In genomic region chr6:4187683-4188082, GRCm38 (mm10) we compare ENCODE assay signal across 22 mouse cellular contexts.
A peak's percentile ranks its signal among the peaks of the same experiment; 100 is the strongest.
DNase-seq lines count a peak whose midpoint lies in the region; ATAC-seq and TF ChIP-seq lines count a peak whose summit lies in the region.
"Had no signal": no experiment of that assay in that cellular context is flagged by ENCODE, and none has a peak within 500 bp of the region (broad histone marks: within the 10 kb centered on the region; RNA-seq: fewer than 3 reads in every experiment).

No protein-coding gene starts in this region.

- no peak overlapping the region for H3K9ac ChIP-seq in heart, adult 2 months (ENCODE audit: low read depth, low read length)
- no peak overlapping the region for H3K9ac ChIP-seq in lung, postnatal 0 days (replicated peaks; ENCODE audit: low read depth)
- H3K9ac ChIP-seq: forebrain, embryonic 15.5 days; liver, postnatal 0 days had no signal

- no peak for TF ChIP-seq POLR2A in heart, adult 2 months (IDR thresholded peaks at IDR 0.05; ENCODE audit: insufficient read depth, low read depth, low read length)
- no peak for TF ChIP-seq POLR2A in kidney, adult 2 months (IDR thresholded peaks at IDR 0.05; ENCODE audit: low read depth, low read length)

- H3K4me1 ChIP-seq in heart, adult 2 months (ENCODE audit: control insufficient read depth, insufficient read depth, low read length): no peaks in the 10 kb centered on the region; the same call in 1 of the 2 replicates
- H3K4me1 ChIP-seq in kidney, adult 2 months (ENCODE audit: control insufficient read depth, insufficient read depth, low read length): no peaks in the 10 kb centered on the region
- no peaks in the 10 kb centered on the region for H3K4me1 ChIP-seq in lung, postnatal 0 days (ENCODE audit: insufficient read depth, low read depth, low read length)
- H3K4me1 ChIP-seq in embryonic facial prominence, embryonic 10.5 days: no peaks in the 10 kb centered on the region
- H3K4me1 ChIP-seq: forebrain, embryonic 15.5 days; limb, embryonic 10.5 days had no signal

- H3K27ac ChIP-seq in heart, adult 2 months: no peak overlapping the region
- no peak overlapping the region for H3K27ac ChIP-seq in kidney, adult 2 months (ENCODE audit: insufficient read depth, low read depth, low read length)
- H3K27ac ChIP-seq in lung, postnatal 0 days (ENCODE audit: low read length): no peak overlapping the region
- no peak overlapping the region for H3K27ac ChIP-seq in embryonic facial prominence, embryonic 10.5 days (replicated peaks)
- H3K27ac ChIP-seq: forebrain, embryonic 15.5 days; limb, embryonic 10.5 days had no signal

- no peak for TF ChIP-seq EP300 in heart, adult 2 months (IDR thresholded peaks at IDR 0.05; ENCODE audit: insufficient read depth, low read depth, low read length)
- TF ChIP-seq EP300 in lung, postnatal 0 days (IDR thresholded peaks at IDR 0.05): no peak

- no peak overlapping the region for H3K4me3 ChIP-seq in heart, adult 2 months
- H3K4me3 ChIP-seq in kidney, adult 2 months (ENCODE audit: insufficient read depth, low read depth, low read length): no peak overlapping the region
- H3K4me3 ChIP-seq in lung, postnatal 0 days (ENCODE audit: low read depth, low read length): no peak overlapping the region
- H3K4me3 ChIP-seq in embryonic facial prominence, embryonic 10.5 days: no peak overlapping the region
- H3K4me3 ChIP-seq: forebrain, embryonic 15.5 days; limb, embryonic 10.5 days had no signal

- no peaks in the 10 kb centered on the region for H3K27me3 ChIP-seq in heart, adult 2 months (ENCODE audit: control insufficient read depth, insufficient read depth, low read length)
- H3K27me3 ChIP-seq in kidney, adult 2 months (replicated peaks; ENCODE audit: control insufficient read depth, insufficient read depth, low read length): no peaks in the 10 kb centered on the region
- no peaks in the 10 kb centered on the region for H3K27me3 ChIP-seq in lung, postnatal 0 days (replicated peaks; ENCODE audit: insufficient read depth, low read length)
- no peaks in the 10 kb centered on the region for H3K27me3 ChIP-seq in embryonic facial prominence, embryonic 10.5 days (replicated peaks; ENCODE audit: low read depth, poor library complexity, severe bottlenecking)
- H3K27me3 ChIP-seq: forebrain, embryonic 15.5 days had no signal

- DNase-seq in heart, adult 2 months: no peak
- no peak for DNase-seq in heart, postnatal 36 days
- DNase-seq in kidney, adult 2 months: no peak
- no peak for DNase-seq in kidney, adult 9 months
- DNase-seq in lung, postnatal 0 days (ENCODE audit: low spot score): no peak
- DNase-seq in lung, postnatal 25 days (ENCODE audit: low spot score): no peak
- DNase-seq in brain, adult 2 months (ENCODE audit: low read depth, low spot score): peak; percentile 24
- no peak for DNase-seq in embryonic facial prominence, embryonic 10.5 days (ENCODE audit: low spot score)
- DNase-seq: adrenal gland, postnatal 36 days; cerebellum, adult 11 months; cerebellum, adult 9-11 months; gastrocnemius, postnatal 10 days; heart, adult 11 months; kidney, adult 8-10 months; layer of hippocampus, adult 9-11 months; liver, postnatal 0 days had no signal

- H3K4me2 ChIP-seq in lung, postnatal 0 days (replicated peaks; ENCODE audit: low read depth, low read length): no peak overlapping the region
- H3K4me2 ChIP-seq: forebrain, embryonic 15.5 days; liver, embryonic 11.5 days; midbrain, embryonic 11.5 days had no signal

- intact Hi-C loops in heart, adult 2 months (cut with DNase I): loop anchor here (10.0 kb wide), 1 partner anchor 273 kb away; no protein-coding TSS in a partner anchor
- intact Hi-C loops in heart, postnatal 36 days (cut with DNase I): loop anchor here (2.0 kb wide), 1 partner anchor 275 kb away; no protein-coding TSS in a partner anchor

- no peaks in the 10 kb centered on the region for H3K36me3 ChIP-seq in heart, adult 2 months (ENCODE audit: control insufficient read depth, insufficient read depth, low read length)
- no peaks in the 10 kb centered on the region for H3K36me3 ChIP-seq in kidney, adult 2 months (ENCODE audit: control insufficient read depth, insufficient read depth, low read length)
- H3K36me3 ChIP-seq in lung, postnatal 0 days (ENCODE audit: insufficient read depth, low read length): no peaks in the 10 kb centered on the region
- H3K36me3 ChIP-seq in embryonic facial prominence, embryonic 10.5 days (replicated peaks): no peaks in the 10 kb centered on the region
- H3K36me3 ChIP-seq: forebrain, embryonic 15.5 days; limb, embryonic 10.5 days had no signal

- H3K9me3 ChIP-seq in lung, postnatal 0 days (ENCODE audit: low read length): no peaks in the 10 kb centered on the region
- no peaks in the 10 kb centered on the region for H3K9me3 ChIP-seq in embryonic facial prominence, embryonic 10.5 days
- H3K9me3 ChIP-seq: forebrain, embryonic 15.5 days; limb, embryonic 10.5 days had no signal

- ATAC-seq in lung, postnatal 0 days: no peak
- ATAC-seq: CD4-positive, CD25-positive, alpha-beta regulatory T cell, adult 4 months; forebrain, embryonic 15.5 days; liver, postnatal 0 days; Patski had no signal

- H3K79me2 ChIP-seq in heart, adult 2 months (replicated peaks; ENCODE audit: control insufficient read depth, insufficient read depth, low read length): no peaks in the 10 kb centered on the region

- peak; percentile 55 for TF ChIP-seq CTCF in heart, adult 2 months (IDR thresholded peaks at IDR 0.05)
- peak; percentile 17; the same call in 1 of the 2 replicates for TF ChIP-seq CTCF in kidney, adult 2 months (conservative IDR thresholded peaks at IDR 0.05; ENCODE audit: insufficient read depth, insufficient read length, low read depth, low read length)
- peak; percentile 36 for TF ChIP-seq CTCF in lung, postnatal 0 days (IDR thresholded peaks at IDR 0.05)

- 61% methylated on average over 4 of the region's 4 CpGs for WGBS in heart, adult 2 months
- WGBS in kidney, adult 2 months: 75% methylated on average over 4 of the region's 4 CpGs
- WGBS in lung, postnatal 0 days: 63% methylated on average over 4 of the region's 4 CpGs
- WGBS in embryonic facial prominence, embryonic 10.5 days: 76% methylated on average over 4 of the region's 4 CpGs
